Mouse (Mus musculus) CH12.LX (cell line): ENCODE measurements around the gene Scgb1a1. TPM values are rescaled to one million over a fixed set of nuclear protein-coding genes. Genes with fewer than 3 reads are reported as not detected.

Experiments used
- DNase-seq: peaks from one replicate; pipeline ENCODE4 v3.0.0-alpha.2; 2013; ENCODE audit errors: extremely low read depth
- H3K27ac ChIP-seq: 2 replicates; pipeline ENCODE4 v1.5.1; 2012; ENCODE audit warnings: low read depth, mild to moderate bottlenecking, control low read depth, moderate library complexity; ENCODE audit not compliant: insufficient read depth
- H3K27me3 ChIP-seq: replicated peaks from 2 replicates; pipeline ENCODE3; 2012; ENCODE audit warnings: inconsistent platforms
- H3K36me3 ChIP-seq, 2 experiments: replicated peaks in 1 of 2; 2 replicates each; pipeline versions ENCODE3 to v1.6.1; 2012; ENCODE audit warnings: inconsistent platforms in 1 of 2, low read length in 1 of 2, mild to moderate bottlenecking in 1 of 2, mixed read lengths in 1 of 2, moderate library complexity in 1 of 2; ENCODE audit not compliant: control insufficient read depth in 1 of 2, insufficient read depth in 1 of 2
- H3K4me1 ChIP-seq, 2 experiments: 2 replicates each; pipeline ENCODE4 v1.6.1; 2012; ENCODE audit warnings: inconsistent platforms in 1 of 2, moderate library complexity in 1 of 2; ENCODE audit not compliant: insufficient read depth in 2 of 2, control insufficient read depth in 1 of 2
- H3K4me2 ChIP-seq: 2 replicates; pipeline ENCODE4 v1.6.1; 2012; ENCODE audit warnings: low read depth, mild to moderate bottlenecking, control low read depth; ENCODE audit not compliant: poor library complexity, insufficient read depth, severe bottlenecking
- H3K4me3 ChIP-seq, 3 experiments: fragments of 150-350 bp in 1 of 3; sonication (generic) in 1 of 3; replicated peaks in 1 of 3; 2 replicates each; pipeline versions ENCODE3 to v1.5.1; 2011 to 2012; ENCODE audit warnings: low read depth in 2 of 3, low read length in 2 of 3, mild to moderate bottlenecking in 2 of 3, moderate library complexity in 2 of 3, control low read depth in 1 of 3, improper control_type of control experiment in 1 of 3, inconsistent platforms in 1 of 3, mixed read lengths in 1 of 3; ENCODE audit not compliant: poor library complexity in 1 of 3
- H3K79me2 ChIP-seq: replicated peaks from 2 replicates; pipeline ENCODE4 v1.6.1; 2012; ENCODE audit warnings: mild to moderate bottlenecking, moderate library complexity; ENCODE audit not compliant: control insufficient read depth, poor library complexity, insufficient read depth, severe bottlenecking; ENCODE audit errors: extremely low read depth
- H3K9ac ChIP-seq: 2 replicates; pipeline ENCODE4 v1.6.1; 2012; ENCODE audit warnings: low read depth, mild to moderate bottlenecking, control low read depth, moderate library complexity; ENCODE audit not compliant: insufficient read depth
- H3K9me3 ChIP-seq: replicated peaks from 2 replicates; pipeline ENCODE3; 2012; ENCODE audit warnings: low read length, inconsistent platforms, mixed read lengths
- BHLHE40 ChIP-seq: IDR thresholded peaks from 2 replicates; pipeline ENCODE4 v1.6.1; 2011; ENCODE audit warnings: mild to moderate bottlenecking, low read depth, low read length, improper control_type of control experiment
- CHD2 ChIP-seq: IDR thresholded peaks from 2 replicates; pipeline ENCODE4 v1.6.1; 2011; ENCODE audit warnings: low read length, improper control_type of control experiment
- E2F4 ChIP-seq: IDR thresholded peaks from 2 replicates; pipeline ENCODE4 v1.6.1; 2011; ENCODE audit warnings: low read depth, low read length, improper control_type of control experiment; ENCODE audit not compliant: insufficient replicate concordance
- ELF1 ChIP-seq: IDR thresholded peaks from 2 replicates; pipeline ENCODE4 v1.6.1; 2014; ENCODE audit warnings: low read depth, mild to moderate bottlenecking, inconsistent platforms, low read length, improper control_type of control experiment
- HCFC1 ChIP-seq: IDR thresholded peaks from 2 replicates; pipeline ENCODE4 v1.6.1; 2012; ENCODE audit warnings: low read depth, mild to moderate bottlenecking, inconsistent platforms, low read length, improper control_type of control experiment
- KAT2A ChIP-seq: IDR thresholded peaks from 2 replicates; pipeline ENCODE4 v1.6.1; 2012; ENCODE audit warnings: low read length, improper control_type of control experiment, inconsistent platforms; ENCODE audit not compliant: insufficient replicate concordance
- MAFK ChIP-seq: IDR thresholded peaks from 2 replicates; pipeline ENCODE4 v1.6.1; 2011; ENCODE audit warnings: low read length, improper control_type of control experiment; ENCODE audit not compliant: insufficient replicate concordance
- MXI1 ChIP-seq: IDR thresholded peaks from 2 replicates; pipeline ENCODE4 v1.6.1; 2011; ENCODE audit warnings: mild to moderate bottlenecking, low read depth, low read length, improper control_type of control experiment
- MYC ChIP-seq: IDR thresholded peaks from 2 replicates; pipeline ENCODE4 v1.6.1; 2011; ENCODE audit warnings: low read depth, mild to moderate bottlenecking, improper control_type of control experiment, low read length
- POLR2A ChIP-seq: IDR thresholded peaks from 2 replicates; pipeline ENCODE4 v1.6.1; 2011; ENCODE audit warnings: low read depth, mild to moderate bottlenecking, improper control_type of control experiment, low read length
- POLR2AphosphoS2 ChIP-seq: IDR thresholded peaks from 2 replicates; pipeline ENCODE4 v1.6.1; 2011; ENCODE audit warnings: low read depth, low read length, improper control_type of control experiment
- RAD21 ChIP-seq: IDR thresholded peaks from 2 replicates; pipeline ENCODE4 v1.6.1; 2011; ENCODE audit warnings: low read depth, mild to moderate bottlenecking, low read length, improper control_type of control experiment, moderate library complexity
- RCOR1 ChIP-seq: conservative IDR thresholded peaks from 2 replicates; pipeline ENCODE4 v1.6.1; 2012; ENCODE audit warnings: low read depth, mild to moderate bottlenecking, inconsistent platforms, low read length, improper control_type of control experiment
- SIN3A ChIP-seq: IDR thresholded peaks from 2 replicates; pipeline ENCODE4 v1.6.1; 2012; ENCODE audit warnings: low read length, improper control_type of control experiment, inconsistent platforms
- TBP ChIP-seq: conservative IDR thresholded peaks from 2 replicates; pipeline ENCODE4 v1.6.1; 2011; ENCODE audit warnings: low read depth, low read length, improper control_type of control experiment
- USF2 ChIP-seq: conservative IDR thresholded peaks from 2 replicates; pipeline ENCODE4 v1.6.1; 2011; ENCODE audit warnings: low read depth, low read length, improper control_type of control experiment
- ZC3H11A ChIP-seq: IDR thresholded peaks from 2 replicates; pipeline ENCODE4 v1.6.1; 2012; ENCODE audit warnings: low read depth, mild to moderate bottlenecking, inconsistent platforms, low read length, improper control_type of control experiment
- dilution Hi-C: fragments of 300-500 bp; cut with MboI; formaldehyde crosslinking; loops from 2 replicates; pipeline ENCODE4 v1.14.3; 2020; ENCODE audit warnings: low sequenced_read_pairs; ENCODE audit not compliant: extremely low pct_unique_long_range_greater_than_20kb, extremely low pct_ligation_motif_present
- in situ Hi-C: fragments of 300-500 bp; cut with MboI; formaldehyde crosslinking; loops from 3 replicates; pipeline ENCODE4 v1.14.3; 2019; ENCODE audit warnings: low sequenced_read_pairs, low pct_ligation_motif_present, low pct_unique_long_range_greater_than_20kb, mixed read lengths
- polyA plus RNA-seq: library from polyadenylated mRNA; unstranded; fragments of >175 nt; gene quantifications from 2 replicates; pipeline ENCODE4 v1.2.1, GENCODE M21; 2012; ENCODE audit warnings: low read depth; ENCODE audit not compliant: insufficient read length
- total RNA-seq, 2 experiments: library from RNA; depleted of rRNA; stranded (reverse); fragments of 300-350 nt in 1 of 2; fragments of >200 nt in 1 of 2; gene quantifications; 2 replicates each; pipeline ENCODE4 v1.2.3; 2012 to 2014

Scgb1a1 gene
- total and polyA plus RNA-seq, 3 experiments: not detected

- Histone ChIP-seq H3K9ac (no peak overlapping the region), H3K36me3 (no peaks in the 10 kb centered on the region), H3K27ac (no peak overlapping the region), H3K79me2 (no peaks in the 10 kb centered on the region), H3K27me3 (no peaks in the 10 kb centered on the region), H3K4me2 (no peak overlapping the region), H3K9me3 (peaks cover 7% of the 10 kb centered on the region), H3K4me3 (no peak overlapping the region), H3K4me1 (peaks cover 10 to 31% of the 10 kb centered on the region in 2 experiments)
- in situ Hi-C loops: no loop called here
- dilution Hi-C loops: no loop called here
- DNase-seq: no peak
- TF ChIP-seq E2F4 (no peak), BHLHE40 (no peak), KAT2A (no peak), MAFK (no peak), ELF1 (no peak), RAD21 (no peak), RCOR1 (no peak), POLR2A (no peak), MXI1 (no peak), USF2 (no peak), MYC (no peak), CHD2 (no peak), SIN3A (no peak), TBP (no peak), ZC3H11A (no peak), HCFC1 (no peak)
Measured at GRCm38 (mm10) chr19:9047207-9047945, 40.4 kb downstream of the Scgb1a1 start.

- Histone ChIP-seq H3K79me2 (no peaks in the 10 kb centered on the region), H3K27me3 (no peaks in the 10 kb centered on the region), H3K4me1 (peaks cover 16 to 44% of the 10 kb centered on the region in 2 experiments), H3K9ac (no peak overlapping the region), H3K36me3 (no peaks in the 10 kb centered on the region), H3K4me3 (no peak overlapping the region), H3K4me2 (no peak overlapping the region), H3K27ac (no peak overlapping the region), H3K9me3 (peaks cover 4% of the 10 kb centered on the region)
- in situ Hi-C loops (no loop called here), dilution Hi-C loops (no loop called here)
- TF ChIP-seq E2F4 (no peak), POLR2AphosphoS2 (no peak), BHLHE40 (no peak), RAD21 (no peak)
- DNase-seq: no peak
Measured at GRCm38 (mm10) chr19:9044291-9044690, 43.5 kb downstream of the Scgb1a1 start.
